Mouse (Mus musculus) myocyte (in vitro differentiated cells): Measurements from ENCODE around the gene Nabp2.

ENCODE experiments used
- CEBPB ChIP-seq: IDR thresholded peaks from 2 replicates; pipeline ENCODE4 v1.6.1; 2011; ENCODE audit warnings: mild to moderate bottlenecking, moderate library complexity; ENCODE audit not compliant: poor library complexity, insufficient read depth, severe bottlenecking
- E2F4 ChIP-seq: IDR thresholded peaks from one replicate; pipeline ENCODE4 v1.6.1; 2011; ENCODE audit warnings: mild to moderate bottlenecking, control low read depth, moderate library complexity; ENCODE audit not compliant: insufficient read depth
- MAX ChIP-seq: IDR thresholded peaks from one replicate; pipeline ENCODE4 v1.6.1; 2011; ENCODE audit warnings: low read depth, mild to moderate bottlenecking, control low read depth
- MYOD1 ChIP-seq, 3 experiments: IDR thresholded peaks; one replicate each; pipeline ENCODE4 v1.6.1; 2011; ENCODE audit warnings: control low read depth in 2 of 3, low read depth in 2 of 3, mild to moderate bottlenecking in 2 of 3, moderate library complexity in 1 of 3; ENCODE audit not compliant: insufficient read length in 2 of 3, control insufficient read depth in 1 of 3
- MYOG ChIP-seq, 3 experiments: IDR thresholded peaks; one replicate each; pipeline ENCODE4 v1.6.1; 2011; ENCODE audit warnings: control low read depth in 2 of 3, low read depth in 2 of 3, mild to moderate bottlenecking in 2 of 3; ENCODE audit not compliant: insufficient read length in 2 of 3, control insufficient read depth in 1 of 3, insufficient read depth in 1 of 3
- POLR2A ChIP-seq: IDR thresholded peaks from one replicate; pipeline ENCODE4 v1.6.1; 2011; ENCODE audit warnings: low read depth, mild to moderate bottlenecking, control low read depth, moderate library complexity; ENCODE audit not compliant: insufficient read length
- POLR2AphosphoS2 ChIP-seq: IDR thresholded peaks from one replicate; pipeline ENCODE4 v1.6.1; 2011; ENCODE audit warnings: low read depth, control low read depth; ENCODE audit not compliant: insufficient read length
- TCF12 ChIP-seq: IDR thresholded peaks from one replicate; pipeline ENCODE4 v1.6.1; 2011; ENCODE audit warnings: mild to moderate bottlenecking, control low read depth; ENCODE audit not compliant: poor library complexity, insufficient read depth, severe bottlenecking
- TCF3 ChIP-seq: IDR thresholded peaks from one replicate; pipeline ENCODE4 v1.6.1; 2011; ENCODE audit warnings: low read depth, control low read depth; ENCODE audit not compliant: insufficient read length
- USF1 ChIP-seq: IDR thresholded peaks from one replicate; pipeline ENCODE4 v1.6.1; 2011; ENCODE audit warnings: low read depth, mild to moderate bottlenecking, control low read depth, moderate library complexity

- TF ChIP-seq POLR2A (no peak), MAX (no peak), E2F4 (no peak), MYOG (IDR thresholded peaks at IDR 0.05; ENCODE audit: control insufficient read depth in 1 of 3, insufficient read depth in 1 of 3, insufficient read length in 2 of 3, low read depth in 2 of 3) (no peak), TCF12 (no peak), POLR2AphosphoS2 (no peak), CEBPB (no peak), MYOD1 (IDR thresholded peaks at IDR 0.05; ENCODE audit: control insufficient read depth in 1 of 3, insufficient read length in 2 of 3, low read depth in 2 of 3) (no peak), USF1 (no peak), TCF3 (no peak)
These were observed 22.1 kb upstream of the Nabp2 start for GRCm38 (mm10) chr10:128433417-128433816.
